Mouse (Mus musculus): ENCODE data around the gene Phf13. TPM values are rescaled to one million over a fixed set of nuclear protein-coding genes. Genes with fewer than 3 reads are reported as not detected.

Gene Phf13
- total RNA-seq, 1 experiment from 2014 or later = 3.3 TPM

- ATAC-seq (replicated peaks; ENCODE audit: low read depth, poor library complexity, severe bottlenecking) = no peak
Measured at GRCm38 (mm10) chr4:152019073-152019472, 23.0 kb upstream of the Phf13 start.

GRCm38 (mm10) chr4:152013036-152013813 lies 17.2 kb upstream of the Phf13 start:
- ATAC-seq (replicated peaks; ENCODE audit: low read depth, poor library complexity, severe bottlenecking) = peak; percentile 43

DNA sequence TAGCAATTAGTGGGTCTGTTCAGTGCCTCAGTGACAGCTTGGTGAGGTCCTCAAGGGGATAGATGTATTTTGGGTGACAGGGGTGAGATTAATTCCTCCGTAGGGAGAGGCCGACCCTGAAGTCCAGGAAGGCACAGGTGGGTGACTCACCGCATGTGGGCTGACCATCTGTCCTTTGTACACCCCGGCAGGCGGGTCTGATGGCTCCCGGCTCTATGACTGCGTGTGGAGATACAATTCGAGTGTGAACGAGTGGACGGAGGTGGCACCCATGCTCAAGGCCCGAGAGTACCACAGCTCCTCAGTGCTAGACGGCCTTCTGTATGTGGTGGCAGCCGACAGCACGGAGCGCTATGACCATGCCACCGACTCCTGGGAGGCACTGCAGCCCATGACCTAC lies 16.1 kb upstream of the Phf13 start:
- no peak for ATAC-seq (replicated peaks; ENCODE audit: low read depth, poor library complexity, severe bottlenecking)

DNA sequence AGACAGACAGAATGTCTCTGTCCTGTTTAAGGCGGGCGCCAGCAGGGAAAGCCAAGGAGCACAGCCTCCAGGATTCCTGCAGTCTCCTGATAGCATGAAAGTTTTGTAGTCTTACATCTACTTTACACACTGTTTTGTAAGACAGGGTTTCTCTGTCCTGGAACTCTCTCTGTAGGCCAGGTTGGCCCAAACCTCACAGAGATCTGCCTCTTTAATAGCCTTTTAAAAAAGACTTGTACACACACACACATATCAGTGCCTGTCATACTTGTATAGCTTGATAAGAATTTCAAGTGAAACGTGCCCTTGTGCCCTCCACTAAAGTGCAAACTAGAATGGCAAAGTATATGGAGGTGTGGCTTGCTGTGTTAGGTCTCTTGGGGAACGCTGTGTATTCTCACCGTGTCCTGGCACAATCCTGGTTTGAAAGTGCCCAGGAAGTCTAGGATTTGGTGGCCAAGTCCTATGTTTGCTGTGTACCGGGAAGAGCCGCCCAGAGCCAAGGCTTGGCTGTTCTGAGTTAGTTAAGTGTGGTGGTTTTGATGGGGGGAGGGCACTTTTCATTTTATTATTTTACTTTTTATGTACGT lies 15.2 kb upstream of the Phf13 start:
- ATAC-seq (replicated peaks; ENCODE audit: low read depth, poor library complexity, severe bottlenecking) = no peak

GRCm38 (mm10) chr4:152010707-152011134 lies 14.7 kb upstream of the Phf13 start:
- no peak for ATAC-seq (replicated peaks; ENCODE audit: low read depth, poor library complexity, severe bottlenecking)

GRCm38 (mm10) chr4:152010091-152010706 lies 14.1 kb upstream of the Phf13 start:
- ATAC-seq (replicated peaks; ENCODE audit: low read depth, poor library complexity, severe bottlenecking) = peak; percentile 42

GRCm38 (mm10) chr4:152009076-152010051 lies 13.3 kb upstream of the Phf13 start:
- ATAC-seq (replicated peaks; ENCODE audit: low read depth, poor library complexity, severe bottlenecking) = no peak

DNA sequence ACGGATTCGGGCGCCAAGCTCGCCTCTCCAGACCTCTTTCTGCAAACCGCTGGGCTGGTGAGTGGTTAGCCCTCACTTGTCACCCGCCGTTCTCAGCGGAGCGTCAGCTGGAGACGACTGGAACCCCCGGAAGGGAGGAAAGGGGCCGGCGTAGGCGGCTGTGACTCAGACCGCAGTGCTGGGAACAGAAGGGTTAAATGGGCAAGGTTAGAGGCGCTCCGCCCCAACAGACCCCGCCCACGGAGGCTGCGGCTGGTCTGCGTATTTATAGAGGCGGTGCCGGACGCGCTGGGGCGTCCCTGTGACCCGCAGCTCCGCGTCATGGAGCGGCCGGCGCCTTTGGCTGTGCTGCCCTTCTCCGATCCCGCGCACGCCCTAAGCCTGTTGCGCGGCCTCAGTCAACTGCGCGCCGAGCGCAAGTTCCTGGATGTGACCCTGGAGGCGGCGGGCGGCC lies 12.6 kb upstream of the Phf13 start, which contains the start of gene Klhl21:
Gene Klhl21, plus strand, starts transcription at position 182 of the 454 bp plus-strand sequence.
- ATAC-seq (replicated peaks; ENCODE audit: low read depth, poor library complexity, severe bottlenecking) = peak; percentile 80

DNA sequence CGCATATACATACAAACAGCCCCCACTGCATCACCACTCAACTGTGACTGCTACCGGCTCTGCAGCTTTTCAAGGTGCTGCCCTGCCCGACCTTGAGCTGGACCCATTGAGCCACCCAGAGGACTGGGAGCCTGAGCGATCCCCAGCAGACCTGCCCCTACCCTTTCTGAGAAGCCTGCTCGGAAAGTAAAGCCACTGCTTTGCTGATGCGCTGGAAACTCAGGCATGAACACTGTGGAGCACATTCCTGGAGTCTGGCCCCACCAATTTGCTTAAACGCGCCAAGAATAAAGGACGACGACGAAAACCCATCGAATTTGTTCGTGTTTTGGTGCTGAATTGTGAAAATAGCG lies 12.1 kb upstream of the Phf13 start:
- ATAC-seq (replicated peaks; ENCODE audit: low read depth, poor library complexity, severe bottlenecking) = no peak

- ATAC-seq (replicated peaks; ENCODE audit: low read depth, poor library complexity, severe bottlenecking) = no peak
Measured at GRCm38 (mm10) chr4:152007481-152008147, 11.6 kb upstream of the Phf13 start.

GRCm38 (mm10) chr4:152006812-152007211 lies 10.8 kb upstream of the Phf13 start:
- no peak for ATAC-seq (replicated peaks; ENCODE audit: low read depth, poor library complexity, severe bottlenecking)

DNA sequence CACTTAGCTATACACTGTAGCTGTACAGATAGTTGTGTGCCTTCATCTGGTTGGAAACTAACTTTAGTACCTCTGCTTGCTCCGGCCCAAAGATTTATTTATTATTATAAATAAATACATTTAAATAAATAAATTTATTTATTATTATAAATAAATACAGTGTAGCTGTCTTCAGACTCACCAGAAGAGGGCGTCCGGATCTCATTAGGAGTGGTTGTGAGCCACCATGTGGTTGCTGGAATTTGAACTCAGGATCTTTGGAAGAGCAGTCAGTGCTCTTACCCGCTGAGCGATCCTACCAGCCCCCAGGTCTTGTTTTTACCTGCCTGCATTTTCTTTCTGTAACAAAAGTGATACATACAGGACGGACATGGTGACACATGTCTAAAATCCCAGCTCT lies 10.1 kb upstream of the Phf13 start:
- no peak for ATAC-seq (replicated peaks; ENCODE audit: low read depth, poor library complexity, severe bottlenecking)

DNA sequence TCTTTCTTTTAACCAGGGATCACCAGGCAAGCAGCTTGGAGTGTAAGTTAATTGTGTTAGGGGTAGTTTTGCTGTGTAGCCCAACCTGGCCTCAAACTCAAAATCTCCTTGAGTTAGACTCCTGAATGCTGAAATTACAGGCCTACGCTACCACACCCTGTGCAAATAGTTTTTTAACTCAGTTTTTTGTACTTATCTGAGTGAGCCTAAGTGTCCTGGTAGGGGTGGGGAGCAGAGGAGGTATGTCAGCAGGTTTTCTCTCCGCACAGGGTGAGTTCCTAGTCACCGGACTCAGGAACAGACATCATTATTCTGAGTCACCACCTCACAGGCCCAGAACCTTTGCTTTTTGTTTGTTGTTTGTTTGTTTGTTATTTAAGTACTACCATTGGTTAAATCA lies 6.0 kb upstream of the Phf13 start:
- ATAC-seq (replicated peaks; ENCODE audit: low read depth, poor library complexity, severe bottlenecking) = no peak

DNA sequence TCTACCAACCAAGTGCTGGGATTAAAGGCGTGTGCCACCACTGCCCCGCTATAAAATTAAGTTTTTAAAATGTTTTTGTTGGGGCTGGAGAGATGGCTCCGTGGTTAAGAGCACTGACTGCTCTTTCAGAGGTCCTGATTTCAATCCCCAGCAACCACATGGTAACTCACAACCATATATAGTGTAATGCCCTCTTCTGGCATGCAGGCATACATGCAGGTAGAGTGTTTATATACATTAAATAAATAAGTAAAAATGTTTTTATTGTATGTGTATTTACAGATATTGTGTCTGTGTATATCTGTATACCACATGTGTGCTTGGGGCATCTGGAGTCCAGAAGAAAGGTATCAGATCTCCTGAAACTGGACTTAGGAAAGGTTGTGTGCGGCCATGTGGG lies 5.3 kb upstream of the Phf13 start:
- ATAC-seq (replicated peaks; ENCODE audit: low read depth, poor library complexity, severe bottlenecking) = no peak

DNA sequence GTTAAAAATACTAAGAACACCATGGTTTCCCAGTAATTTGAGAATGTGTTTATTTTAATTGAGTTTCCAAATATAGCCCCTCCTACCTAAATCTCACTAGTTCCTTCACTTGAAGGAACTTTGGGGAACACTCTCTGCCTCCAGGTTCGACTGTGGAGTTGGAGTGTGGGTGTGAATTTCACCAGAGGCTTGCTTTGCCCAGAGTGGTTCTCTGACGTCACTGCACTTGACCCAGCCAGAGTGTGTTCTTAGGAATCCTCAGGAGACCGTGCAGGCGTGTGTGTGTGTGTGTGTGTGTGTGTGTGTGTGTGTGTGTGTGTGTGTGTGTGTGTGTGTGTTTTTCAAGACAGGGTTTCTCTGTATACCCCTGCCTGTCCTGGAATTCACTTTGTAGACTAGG lies 4.8 kb upstream of the Phf13 start:
- ATAC-seq (replicated peaks; ENCODE audit: low read depth, poor library complexity, severe bottlenecking) = no peak

- ATAC-seq (replicated peaks; ENCODE audit: low read depth, poor library complexity, severe bottlenecking) = peak; percentile 37
Measured at GRCm38 (mm10) chr4:151999481-151999880, 3.4 kb upstream of the Phf13 start.

- ATAC-seq (replicated peaks; ENCODE audit: low read depth, poor library complexity, severe bottlenecking) = no peak
Measured at GRCm38 (mm10) chr4:151997701-151998100, 1.6 kb upstream of the Phf13 start.

- ATAC-seq (replicated peaks; ENCODE audit: low read depth, poor library complexity, severe bottlenecking) = no peak
Measured at GRCm38 (mm10) chr4:151996951-151997222, 829 bp upstream of the Phf13 start.

GRCm38 (mm10) chr4:151995371-151996172 lies 486 bp downstream of the Phf13 start:
- no peak for ATAC-seq (replicated peaks; ENCODE audit: low read depth, poor library complexity, severe bottlenecking)

Measured in common myeloid progenitor, adult 5-6 weeks (primary cell).